Mouse (Mus musculus) embryonic fibroblast, embryonic 13.5 days (primary cell): ENCODE measurements around the gene Psma3. TPM values are rescaled to one million over a fixed set of nuclear protein-coding genes. Genes with fewer than 3 reads are reported as not detected.

ENCODE experiments used
- H3K27ac ChIP-seq: 2 replicates; pipeline ENCODE4 v1.5.1; 2012; ENCODE audit warnings: low read length, control low read depth, inconsistent platforms; ENCODE audit not compliant: insufficient read depth
- H3K4me1 ChIP-seq: 2 replicates; pipeline ENCODE4 v1.6.1; 2011; ENCODE audit warnings: low read length; ENCODE audit not compliant: control insufficient read depth, insufficient read depth
- H3K4me3 ChIP-seq: 2 replicates; pipeline ENCODE4 v1.5.1; 2011; ENCODE audit warnings: mild to moderate bottlenecking, control low read depth, low read length; ENCODE audit not compliant: insufficient read depth
- CTCF ChIP-seq: IDR thresholded peaks from 2 replicates; pipeline ENCODE4 v1.5.1; 2011; ENCODE audit warnings: mild to moderate bottlenecking, control low read depth, low read length, moderate library complexity, borderline replicate concordance; ENCODE audit not compliant: insufficient read depth
- POLR2A ChIP-seq: IDR thresholded peaks from 2 replicates; pipeline ENCODE4 v1.6.1; 2011; ENCODE audit warnings: low read depth, mild to moderate bottlenecking, control low read depth, low read length, moderate library complexity
- polyA plus RNA-seq: library from polyadenylated mRNA; stranded (reverse); fragments of >200 nt; gene quantifications from 2 replicates; pipeline ENCODE4 v1.2.4, GENCODE M21; 2011; ENCODE audit warnings: low read depth; ENCODE audit not compliant: missing spikeins, insufficient read length

Gene Psma3
- polyA plus RNA-seq, 1 experiment = 446 TPM

DNA sequence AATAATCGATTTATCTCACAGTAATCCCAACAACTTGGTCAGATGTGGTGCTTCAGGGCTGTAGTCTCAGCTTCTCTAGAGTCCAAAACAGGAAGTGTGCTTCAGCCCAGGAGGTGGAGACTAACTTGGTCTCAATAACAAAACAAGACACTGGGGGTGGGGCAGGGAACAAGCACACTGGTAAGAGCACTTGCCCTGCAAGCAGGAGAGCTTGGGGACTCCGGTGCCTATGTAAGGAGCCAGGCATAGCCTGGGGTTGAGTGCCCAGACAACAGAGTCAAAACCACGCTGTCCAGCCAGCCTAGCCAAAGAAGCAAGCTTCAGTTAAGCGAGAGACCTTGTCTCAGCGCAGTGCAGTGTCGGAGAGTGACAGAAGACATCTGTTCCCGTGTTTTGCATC is 66.0 kb downstream of the Psma3 start:
- H3K27ac ChIP-seq = no peak overlapping the region

DNA sequence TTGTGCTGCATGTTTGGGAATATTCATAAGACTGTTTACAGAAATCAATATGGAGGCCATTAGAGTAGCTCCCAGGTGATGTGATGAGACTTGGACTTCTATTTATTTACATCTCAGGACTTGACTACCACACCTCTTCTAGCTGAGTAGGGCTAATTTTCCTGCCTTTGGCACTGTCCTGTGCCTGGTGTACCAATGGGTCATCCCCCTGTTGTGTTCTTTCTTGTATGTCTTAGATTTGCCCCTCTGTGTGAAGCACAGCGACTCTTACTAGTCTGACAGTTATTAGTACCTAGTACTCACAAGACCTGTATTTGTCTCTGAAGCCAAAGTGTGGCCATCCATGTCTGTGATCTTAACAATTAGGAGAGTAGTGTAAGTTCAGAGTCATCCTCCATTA is 68.0 kb downstream of the Psma3 start:
- Histone ChIP-seq H3K4me3 (no peak overlapping the region), H3K27ac (no peak overlapping the region), H3K4me1 (no peaks in the 10 kb centered on the region)
- no peak for TF ChIP-seq POLR2A
- no peak for TF ChIP-seq CTCF

More for the DNA sequence above, 66.0 kb downstream of the Psma3 start:
- Histone ChIP-seq H3K4me1 (peaks cover 3% of the 10 kb centered on the region; the same call in 1 of the 2 replicates), H3K4me3 (no peak overlapping the region)
- TF ChIP-seq CTCF = no peak
- TF ChIP-seq POLR2A = no peak

DNA sequence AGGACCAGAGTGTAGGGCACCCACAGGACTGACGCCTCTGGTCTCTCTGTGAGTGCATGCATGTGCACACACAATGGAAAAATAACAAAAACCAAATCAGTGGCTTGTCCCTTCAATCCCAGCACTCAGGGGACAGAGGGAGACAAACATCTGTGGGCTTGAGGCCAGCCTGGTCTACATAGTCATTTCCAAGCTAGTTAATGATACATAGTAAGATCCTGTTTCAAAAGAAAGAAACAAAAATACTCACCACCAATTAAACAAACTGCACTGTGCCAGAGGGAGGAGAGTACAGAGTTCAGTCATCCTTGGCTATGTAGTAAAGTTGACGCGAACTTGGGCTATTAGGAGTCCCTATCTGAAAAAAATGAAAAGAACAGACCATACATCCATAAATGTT is 69.2 kb downstream of the Psma3 start:
- TF ChIP-seq POLR2A (no peak), CTCF (no peak)
- Histone ChIP-seq H3K27ac (no peak overlapping the region), H3K4me3 (no peak overlapping the region), H3K4me1 (no peaks in the 10 kb centered on the region)

DNA sequence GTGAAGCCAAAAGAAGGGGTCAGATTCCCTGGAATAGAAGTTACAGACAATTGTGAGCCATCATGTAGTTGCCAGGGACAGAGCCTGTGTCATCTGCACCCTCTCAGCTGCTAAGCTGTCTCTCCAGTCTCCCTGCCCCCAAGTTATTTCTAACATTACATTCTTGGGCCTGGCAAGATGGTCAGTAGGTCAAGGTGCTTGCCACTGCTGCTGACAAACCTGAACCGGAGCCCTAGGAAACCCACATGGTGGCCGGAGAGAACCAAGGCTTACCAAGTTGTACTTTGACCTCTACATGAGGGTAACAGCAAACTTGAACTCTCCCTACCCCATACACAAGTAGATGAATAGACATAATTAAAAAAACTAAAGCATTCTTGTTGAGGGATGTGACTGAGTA is 70.1 kb downstream of the Psma3 start:
- TF ChIP-seq CTCF (no peak), POLR2A (no peak)
- 0 out of 2 replicates have a peak, but pooled peaks cover 2% of the 10 kb centered on the region for H3K4me1 ChIP-seq
- no peak overlapping the region for H3K27ac ChIP-seq
- H3K4me3 ChIP-seq = no peak overlapping the region

Other genes with a start within 250 kb of the Psma3 start
- gene Frmd6, start 149.1 kb upstream of the Psma3 start, polyA plus RNA-seq = 113 and 137 TPM in 2 replicates
- gene Actr10, start 36.8 kb upstream of the Psma3 start, polyA plus RNA-seq = 230 and 238 TPM in 2 replicates
- gene Arid4a, start 41.4 kb downstream of the Psma3 start, polyA plus RNA-seq = 14.0 and 17.7 TPM in 2 replicates
- not detected in 2 replicates for gene Tomm20l, start 136.8 kb downstream of the Psma3 start, polyA plus RNA-seq
- gene Timm9, start 162.1 kb downstream of the Psma3 start, polyA plus RNA-seq = 34.0 and 35.6 TPM in 2 replicates
- 7.0 and 7.1 TPM in 2 replicates for gene 2700049A03Rik, start 162.2 kb downstream of the Psma3 start, polyA plus RNA-seq